Mouse (Mus musculus): ENCODE results near the gene Daam1. TPM values are rescaled to one million over a fixed set of nuclear protein-coding genes. Genes with fewer than 3 reads are reported as not detected.
A peak's percentile ranks its signal among the peaks of the same experiment; 100 is the strongest.

Gene Daam1
- polyA plus RNA-seq (2015; fragmentation: Nextera tagmentation; extraction: Ambion mirVana), result 9.0 and 9.4 TPM in 2 replicates

GRCm38 (mm10) chr12:71830607-71831257 is at the start of gene Daam1:
Gene Daam1 (plus strand): TSS chr12:71831078.
- 0% methylated on average over 35 of the region's 35 CpGs for WGBS
- ATAC-seq (replicated peaks; ENCODE audit: low FRiP score), result peak; percentile 100
- Histone ChIP-seq H3K4me2 (peak within 1 kb of the TSS; percentile 78), H3K9ac (peak within 1 kb of the TSS; percentile 78), H3K36me3 (no peaks in the 10 kb centered on the region), H3K9me3 (replicated peaks) (no peaks in the 10 kb centered on the region), H3K4me1 (peaks cover 20% of the 10 kb centered on the region), H3K27ac (peak within 1 kb of the TSS; percentile 96), H3K4me3 (replicated peaks) (peak within 1 kb of the TSS; percentile 91), H3K27me3 (peaks cover 9% of the 10 kb centered on the region; the same call in 1 of the 2 replicates)

GRCm38 (mm10) chr12:71781220-71781619 is 49.7 kb upstream of the Daam1 start:
- H3K9ac ChIP-seq, result no peak overlapping the region
- ATAC-seq (replicated peaks; ENCODE audit: low FRiP score), result peak; percentile 69

DNA sequence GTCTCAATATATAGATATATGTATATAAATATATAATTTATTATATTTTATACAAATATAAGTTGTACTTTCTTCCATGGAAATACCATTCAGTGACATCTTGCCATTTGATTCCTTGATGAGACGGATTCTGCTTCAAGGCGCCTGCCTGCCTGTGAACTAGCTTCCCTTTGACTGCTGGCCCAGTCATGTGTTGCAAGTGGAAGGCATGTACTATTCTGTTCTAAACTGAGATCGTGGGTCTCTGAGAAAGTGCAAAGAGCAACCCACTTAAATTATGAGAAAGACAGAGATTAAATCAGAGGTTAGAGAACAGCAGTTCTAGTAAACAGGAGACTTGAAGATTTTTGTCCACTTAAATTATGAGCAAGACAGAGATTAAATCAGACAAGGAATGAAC is 46.9 kb upstream of the Daam1 start:
- no peak for ATAC-seq (replicated peaks; ENCODE audit: low FRiP score)
- Histone ChIP-seq H3K9me3 (replicated peaks) (no peaks in the 10 kb centered on the region), H3K27ac (no peak overlapping the region), H3K9ac (no peak overlapping the region), H3K27me3 (no peaks in the 10 kb centered on the region), H3K4me2 (no peak overlapping the region), H3K4me3 (replicated peaks) (no peak overlapping the region), H3K36me3 (no peaks in the 10 kb centered on the region), H3K4me1 (peaks cover 37% of the 10 kb centered on the region)
- WGBS, result 42% methylated on average over 3 of the region's 3 CpGs

More at GRCm38 (mm10) chr12:71781220-71781619, 49.7 kb upstream of the Daam1 start:
- H3K4me3 ChIP-seq (replicated peaks), result no peak overlapping the region
- peak overlapping the region; percentile 54; the same call in 1 of the 2 replicates for H3K27ac ChIP-seq
- no peaks in the 10 kb centered on the region for H3K27me3 ChIP-seq
- 36% methylated on average over 7 of the region's 7 CpGs for WGBS
- H3K4me1 ChIP-seq, result peaks cover 46% of the 10 kb centered on the region
- H3K4me2 ChIP-seq, result no peak overlapping the region
- H3K36me3 ChIP-seq, result no peaks in the 10 kb centered on the region
- no peaks in the 10 kb centered on the region for H3K9me3 ChIP-seq (replicated peaks)

DNA sequence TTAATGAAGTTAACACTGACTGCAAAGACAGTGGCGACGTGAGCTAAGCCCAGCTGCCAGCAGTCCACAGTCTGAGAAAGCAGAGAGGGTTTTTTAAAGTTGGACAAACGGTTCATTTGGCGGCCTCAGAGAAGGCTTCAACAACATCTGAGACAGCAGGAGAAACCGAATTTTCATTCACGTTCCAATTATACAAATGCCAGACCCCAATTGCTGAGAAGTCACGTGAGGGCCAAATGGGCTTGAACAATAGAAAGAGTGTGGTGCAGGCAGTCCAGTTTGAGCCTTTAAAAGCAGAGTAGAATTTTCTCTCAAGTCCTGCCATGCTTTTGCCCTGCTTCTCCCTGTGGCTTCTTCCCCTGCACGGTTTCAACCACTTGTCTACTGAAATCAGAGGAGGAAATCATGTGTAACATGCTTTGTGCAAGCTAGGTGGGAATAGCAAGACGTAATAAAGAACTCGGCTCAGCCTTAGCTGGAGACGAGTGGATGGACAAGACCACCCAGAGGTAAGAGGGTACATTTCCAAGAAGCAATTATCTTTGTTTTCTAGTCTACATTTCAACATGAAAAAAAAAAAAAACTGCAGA is 46.1 kb upstream of the Daam1 start:
- H3K27me3 ChIP-seq, result no peaks in the 10 kb centered on the region
- ATAC-seq (replicated peaks; ENCODE audit: low FRiP score), result no peak

GRCm38 (mm10) chr12:71786521-71786920 is 44.4 kb upstream of the Daam1 start:
- Histone ChIP-seq H3K4me1 (peaks cover 12% of the 10 kb centered on the region), H3K9me3 (replicated peaks) (no peaks in the 10 kb centered on the region), H3K9ac (no peak overlapping the region), H3K4me3 (replicated peaks) (no peak overlapping the region), H3K4me2 (no peak overlapping the region), H3K27ac (no peak overlapping the region), H3K36me3 (no peaks in the 10 kb centered on the region), H3K27me3 (no peaks in the 10 kb centered on the region)
- ATAC-seq (replicated peaks; ENCODE audit: low FRiP score), result no peak

More for the DNA sequence above, 46.1 kb upstream of the Daam1 start:
- Histone ChIP-seq H3K9ac (no peak overlapping the region), H3K4me3 (replicated peaks) (no peak overlapping the region), H3K4me2 (no peak overlapping the region), H3K9me3 (replicated peaks) (no peaks in the 10 kb centered on the region), H3K27ac (0 out of 2 replicates have a peak overlapping the region, but pooled peaks have one; percentile 3), H3K36me3 (no peaks in the 10 kb centered on the region), H3K4me1 (peaks cover 29% of the 10 kb centered on the region)
- 30% methylated on average over 11 of the region's 11 CpGs for WGBS

DNA sequence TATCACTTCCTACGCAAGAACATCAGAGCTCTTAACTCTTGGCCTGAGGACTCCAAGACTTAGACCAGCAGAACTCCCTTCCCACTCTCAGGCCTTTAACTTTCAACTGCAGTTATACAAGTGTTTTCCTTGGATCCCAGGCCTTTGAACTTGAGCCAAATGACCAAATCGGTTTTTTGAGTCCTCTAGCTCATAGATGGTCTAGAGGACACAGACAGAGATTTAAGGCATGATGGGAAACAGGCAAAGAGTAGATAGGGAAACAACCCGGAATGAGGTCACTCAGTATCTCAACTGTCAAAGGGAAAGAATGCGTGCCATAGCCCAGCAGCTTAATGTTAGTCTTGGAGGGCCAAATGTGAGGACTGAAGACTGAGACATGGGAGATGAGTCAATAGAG is 42.1 kb upstream of the Daam1 start:
- Histone ChIP-seq H3K27me3 (no peaks in the 10 kb centered on the region), H3K36me3 (no peaks in the 10 kb centered on the region), H3K4me2 (no peak overlapping the region), H3K4me3 (replicated peaks) (no peak overlapping the region), H3K4me1 (peaks cover 11% of the 10 kb centered on the region), H3K9me3 (replicated peaks) (no peaks in the 10 kb centered on the region), H3K9ac (no peak overlapping the region), H3K27ac (no peak overlapping the region)
- 70% methylated on average over 4 of the region's 4 CpGs for WGBS
- no peak for ATAC-seq (replicated peaks; ENCODE audit: low FRiP score)

- Histone ChIP-seq H3K27ac (no peak overlapping the region), H3K4me2 (no peak overlapping the region), H3K9ac (no peak overlapping the region), H3K4me1 (peaks cover 7% of the 10 kb centered on the region), H3K36me3 (no peaks in the 10 kb centered on the region), H3K9me3 (replicated peaks) (no peaks in the 10 kb centered on the region), H3K4me3 (replicated peaks) (no peak overlapping the region), H3K27me3 (no peaks in the 10 kb centered on the region)
- WGBS, result 98% methylated on average over 1 of the region's 1 CpGs
- no peak for ATAC-seq (replicated peaks; ENCODE audit: low FRiP score)
Measured at GRCm38 (mm10) chr12:71790581-71790980, 40.3 kb upstream of the Daam1 start.

- H3K36me3 ChIP-seq, result no peaks in the 10 kb centered on the region
- no peak overlapping the region for H3K9ac ChIP-seq
- H3K4me1 ChIP-seq, result peaks cover 25% of the 10 kb centered on the region
- no peak overlapping the region for H3K27ac ChIP-seq
- no peak for ATAC-seq (replicated peaks; ENCODE audit: low FRiP score)
- no peak overlapping the region for H3K4me2 ChIP-seq
- H3K4me3 ChIP-seq (replicated peaks), result no peak overlapping the region
- no peaks in the 10 kb centered on the region for H3K9me3 ChIP-seq (replicated peaks)
- 78% methylated on average over 2 of the region's 2 CpGs for WGBS
- no peaks in the 10 kb centered on the region for H3K27me3 ChIP-seq
Measured at GRCm38 (mm10) chr12:71793114-71793513, 37.8 kb upstream of the Daam1 start.

DNA sequence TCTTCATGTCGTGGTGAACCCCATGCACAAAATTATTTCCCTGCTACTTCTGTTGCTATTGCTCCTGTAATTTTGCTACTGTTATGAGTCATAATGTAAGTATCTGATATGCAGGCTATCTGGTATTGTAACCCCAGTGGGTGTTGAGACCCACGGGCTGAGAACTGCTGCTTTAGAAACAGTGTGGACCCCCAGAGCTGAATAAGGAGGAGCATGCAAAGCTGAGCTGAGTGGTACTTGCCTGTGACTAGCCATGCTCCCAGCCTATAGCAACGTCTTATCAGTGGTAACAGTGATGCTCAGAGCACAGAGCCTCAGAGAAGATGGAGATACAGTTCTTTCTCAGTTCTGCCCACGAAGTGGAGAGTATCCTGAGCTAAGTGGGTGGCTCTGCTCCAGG is 35.3 kb upstream of the Daam1 start:
- ATAC-seq (replicated peaks; ENCODE audit: low FRiP score), result 0 out of 2 replicates have a peak, but pooled peaks have one; percentile 53
- H3K27ac ChIP-seq, result peak overlapping the region; percentile 34
- H3K4me3 ChIP-seq (replicated peaks), result no peak overlapping the region
- no peak overlapping the region for H3K9ac ChIP-seq
- WGBS, result 47% methylated on average over 4 of the region's 4 CpGs
- no peaks in the 10 kb centered on the region for H3K36me3 ChIP-seq
- no peaks in the 10 kb centered on the region for H3K27me3 ChIP-seq
- H3K4me1 ChIP-seq, result peaks cover 28% of the 10 kb centered on the region
- H3K4me2 ChIP-seq, result no peak overlapping the region
- no peaks in the 10 kb centered on the region for H3K9me3 ChIP-seq (replicated peaks)

DNA sequence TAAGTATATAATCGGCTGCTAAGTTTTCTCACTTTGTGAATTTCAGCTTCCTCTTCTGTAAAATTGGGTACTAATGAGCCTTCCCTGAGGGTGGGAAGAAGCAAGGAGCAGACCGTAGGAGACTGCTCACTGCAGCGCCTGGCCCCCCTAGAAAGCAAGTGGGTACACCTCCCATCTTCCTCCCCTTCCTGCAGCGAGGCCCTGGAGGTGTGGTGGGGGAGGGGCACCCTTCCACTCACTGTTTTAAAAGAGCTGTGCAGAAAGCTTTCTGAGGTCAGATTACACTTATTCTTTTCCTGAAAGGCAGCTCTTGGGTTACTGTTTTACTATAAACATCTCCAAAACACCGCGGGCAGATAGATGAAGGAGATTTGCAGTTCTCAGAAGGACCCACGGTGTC is 34.4 kb upstream of the Daam1 start:
- H3K4me3 ChIP-seq (replicated peaks), result no peak overlapping the region
- H3K27ac ChIP-seq, result peak overlapping the region; percentile 55
- no peaks in the 10 kb centered on the region for H3K36me3 ChIP-seq
- no peaks in the 10 kb centered on the region for H3K9me3 ChIP-seq (replicated peaks)
- peaks cover 37% of the 10 kb centered on the region for H3K4me1 ChIP-seq
- ATAC-seq (replicated peaks; ENCODE audit: low FRiP score), result peak; percentile 54
- H3K27me3 ChIP-seq, result no peaks in the 10 kb centered on the region
- WGBS, result 4% methylated on average over 7 of the region's 7 CpGs
- peak overlapping the region; percentile 33 for H3K4me2 ChIP-seq
- H3K9ac ChIP-seq, result no peak overlapping the region

- ATAC-seq (replicated peaks; ENCODE audit: low FRiP score), result no peak
- no peak overlapping the region for H3K4me2 ChIP-seq
Measured at GRCm38 (mm10) chr12:71807306-71807705, 23.6 kb upstream of the Daam1 start.

GRCm38 (mm10) chr12:71808631-71809030 is 22.2 kb upstream of the Daam1 start:
- H3K27me3 ChIP-seq, result no peaks in the 10 kb centered on the region
- ATAC-seq (replicated peaks; ENCODE audit: low FRiP score), result no peak
- no peak overlapping the region for H3K4me2 ChIP-seq
- no peaks in the 10 kb centered on the region for H3K9me3 ChIP-seq (replicated peaks)
- H3K27ac ChIP-seq, result no peak overlapping the region
- H3K4me3 ChIP-seq (replicated peaks), result no peak overlapping the region
- no peak overlapping the region for H3K9ac ChIP-seq
- H3K36me3 ChIP-seq, result no peaks in the 10 kb centered on the region
- whole genome bisulfite sequencing, result 84% methylated on average over 9 of the region's 9 CpGs
- H3K4me1 ChIP-seq, result peaks cover 3% of the 10 kb centered on the region

More at GRCm38 (mm10) chr12:71807306-71807705, 23.6 kb upstream of the Daam1 start:
- H3K27ac ChIP-seq, result no peak overlapping the region
- H3K36me3 ChIP-seq, result no peaks in the 10 kb centered on the region
- WGBS, result 75% methylated on average over 9 of the region's 9 CpGs
- no peaks in the 10 kb centered on the region for H3K27me3 ChIP-seq
- no peaks in the 10 kb centered on the region for H3K9me3 ChIP-seq (replicated peaks)
- peaks cover 5% of the 10 kb centered on the region; the same call in 1 of the 2 replicates for H3K4me1 ChIP-seq
- no peak overlapping the region for H3K4me3 ChIP-seq (replicated peaks)
- H3K9ac ChIP-seq, result no peak overlapping the region

All from kidney, embryonic 15.5 days (tissue).